Mouse (Mus musculus) midbrain, embryonic 16.5 days (tissue): Measurements from ENCODE around the gene Trpc6. TPM values are rescaled to one million over a fixed set of nuclear protein-coding genes. Genes with fewer than 3 reads are reported as not detected.

Experiments used
- ATAC-seq: fragments of 200-750 bp; cut with Nextera tagmentation; 2 replicates; pipeline ENCODE4 v1.8.0; 2017; ENCODE audit warnings: moderate TSS enrichment
- H3K27ac ChIP-seq: fragments of 300-500 bp; sonication (generic); 2 replicates; pipeline ENCODE4 v1.5.1; 2014; ENCODE audit warnings: mild to moderate bottlenecking, low read length, mixed read lengths
- H3K27me3 ChIP-seq: fragments of 300-500 bp; sonication (generic); 2 replicates; pipeline ENCODE4 v1.6.1; 2014; ENCODE audit warnings: low read depth, low read length, mixed read lengths; ENCODE audit not compliant: control insufficient read depth, insufficient read depth
- H3K36me3 ChIP-seq: fragments of 300-500 bp; sonication (generic); 2 replicates; pipeline ENCODE4 v1.6.1; 2014; ENCODE audit warnings: mild to moderate bottlenecking, low read length, moderate library complexity, mixed read lengths; ENCODE audit not compliant: control insufficient read depth, insufficient read depth
- H3K4me1 ChIP-seq: fragments of 300-500 bp; sonication (generic); 2 replicates; pipeline ENCODE4 v1.6.1; 2014; ENCODE audit warnings: mild to moderate bottlenecking, low read length, mixed read lengths; ENCODE audit not compliant: control insufficient read depth, insufficient read depth
- H3K4me2 ChIP-seq: fragments of 300-500 bp; sonication (generic); 2 replicates; pipeline ENCODE4 v1.6.1; 2014; ENCODE audit warnings: mild to moderate bottlenecking, low read length, mixed read lengths
- H3K4me3 ChIP-seq: fragments of 300-500 bp; sonication (generic); 2 replicates; pipeline ENCODE4 v1.5.1; 2014; ENCODE audit warnings: low read depth, mild to moderate bottlenecking, low read length, moderate library complexity, mixed read lengths
- H3K9ac ChIP-seq: fragments of 300-500 bp; sonication (generic); 2 replicates; pipeline ENCODE4 v1.6.1; 2014; ENCODE audit warnings: low read depth, low read length, mixed read lengths
- H3K9me3 ChIP-seq: fragments of 300-500 bp; sonication (generic); replicated peaks from 2 replicates; pipeline ENCODE4 v1.6.1; 2014; ENCODE audit warnings: mild to moderate bottlenecking, low read length, mixed read lengths; ENCODE audit not compliant: control insufficient read depth, poor library complexity, severe bottlenecking
- WGBS: fragments of 180-500 bp; shearing (Covaris S2); extraction: QIAGEN DNeasy Blood & Tissue Kit; methylation state at CpG from one replicate; pipeline ENCODE4 v1.1.7; 2014; 5-methylcytosine and 5-hydroxymethylcytosine counted together
- polyA plus RNA-seq: library from polyadenylated mRNA; unstranded; fragments of >200 nt; fragmentation: Nextera tagmentation; extraction: Ambion mirVana; gene quantifications from 2 replicates; pipeline ENCODE4 v1.2.1, GENCODE M21; 2015

Trpc6 gene
- polyA plus RNA-seq, 1 experiment from 2014 or later, result 0.49 TPM

DNA sequence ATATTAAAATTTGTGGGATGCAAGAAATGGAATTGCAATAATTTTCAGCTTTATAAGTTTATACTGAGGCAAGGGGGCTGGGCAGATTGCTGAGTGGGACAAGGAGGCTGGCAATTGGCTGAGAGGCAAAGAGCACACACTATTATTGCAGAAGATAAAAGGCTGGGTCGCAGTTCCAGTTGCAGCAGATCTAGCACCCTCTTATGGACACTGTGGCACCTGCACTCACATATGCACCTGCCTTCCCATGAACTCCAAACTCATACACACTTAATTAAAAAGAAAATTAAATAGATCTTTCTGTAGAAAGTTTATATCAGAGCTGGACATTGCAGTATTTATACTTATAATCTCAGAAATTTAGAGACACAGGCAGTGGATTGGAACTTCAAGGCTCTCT is 175.1 kb downstream of the Trpc6 start:
- Histone ChIP-seq H3K4me2 (no peak overlapping the region), H3K9me3 (no peaks in the 10 kb centered on the region), H3K27ac (no peak overlapping the region), H3K36me3 (no peaks in the 10 kb centered on the region), H3K27me3 (no peaks in the 10 kb centered on the region), H3K9ac (no peak overlapping the region), H3K4me1 (no peaks in the 10 kb centered on the region), H3K4me3 (no peak overlapping the region)
- ATAC-seq, result no peak
- 55% methylated on average over 1 of the region's 1 CpGs for WGBS

DNA sequence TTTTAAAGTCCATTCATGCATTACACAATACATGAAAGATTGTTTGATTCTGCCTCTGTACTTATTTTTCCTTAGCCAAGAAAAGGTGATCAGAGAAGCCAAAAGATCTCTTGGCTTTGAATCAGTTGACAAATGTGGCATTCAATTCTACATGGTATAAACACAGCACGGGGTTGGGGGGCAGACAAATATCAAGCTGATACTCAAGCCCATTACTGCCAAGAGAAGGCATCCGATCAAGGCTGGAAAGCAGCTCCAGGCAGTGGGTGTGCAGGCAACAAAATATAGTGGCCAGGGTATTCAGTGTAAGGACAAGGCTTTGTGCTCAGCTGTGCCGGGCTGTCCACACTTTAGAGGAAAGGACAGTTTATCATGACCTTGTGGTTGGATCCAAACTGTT is 185.1 kb downstream of the Trpc6 start:
- no peak overlapping the region for H3K9ac ChIP-seq
- no peaks in the 10 kb centered on the region for H3K9me3 ChIP-seq
- no peaks in the 10 kb centered on the region for H3K36me3 ChIP-seq
- no peaks in the 10 kb centered on the region for H3K27me3 ChIP-seq
- 83% methylated on average over 3 of the region's 3 CpGs for WGBS
- no peak overlapping the region for H3K27ac ChIP-seq
- ATAC-seq, result no peak
- H3K4me3 ChIP-seq, result no peak overlapping the region
- H3K4me1 ChIP-seq, result no peaks in the 10 kb centered on the region
- H3K4me2 ChIP-seq, result no peak overlapping the region
